9 mouse cellular contexts compared by ENCODE assay signal in the genomic region with DNA sequence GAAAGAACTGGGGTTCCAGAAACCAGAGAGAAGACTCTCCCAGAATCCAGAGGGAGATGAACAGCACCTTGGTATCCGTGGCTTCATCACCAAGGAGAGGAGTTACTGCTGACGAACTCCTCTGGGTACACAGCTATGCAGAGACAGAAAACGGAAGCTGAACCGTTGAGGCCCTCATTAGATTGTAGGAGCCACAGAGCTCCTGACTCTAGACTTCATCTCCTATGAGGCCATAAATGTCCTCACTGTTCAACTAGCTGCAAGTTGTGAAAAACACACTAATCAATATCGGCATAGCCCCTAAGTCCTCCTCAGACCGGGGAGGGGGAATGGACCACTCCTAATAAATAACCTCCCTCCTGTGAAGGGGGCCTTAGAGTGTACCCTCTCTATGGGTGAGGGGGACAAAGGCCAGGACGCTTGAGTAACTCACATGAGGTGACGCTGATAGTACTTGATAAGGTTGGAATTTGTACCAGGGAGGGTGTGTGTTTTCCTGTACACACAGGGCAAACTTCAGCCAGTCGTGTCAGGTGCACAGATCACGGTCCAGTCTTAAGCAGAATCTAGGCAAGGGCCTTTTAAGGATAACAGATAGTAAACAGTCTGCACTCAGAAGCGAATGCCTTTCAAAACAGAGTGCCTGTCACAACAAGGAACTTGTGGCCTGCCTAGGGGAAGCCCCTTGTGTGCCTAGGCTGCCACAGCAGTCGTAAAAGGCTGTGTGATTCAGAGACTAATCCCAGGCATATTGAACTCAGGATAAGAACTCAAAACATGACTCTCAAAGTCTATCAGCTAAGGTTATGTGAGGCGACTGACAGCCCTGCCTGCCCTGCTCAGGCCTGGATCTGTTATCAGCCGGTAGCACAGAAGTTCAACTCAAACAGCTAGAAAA.
DNase-seq lines count a peak whose midpoint lies in the region; ATAC-seq and TF ChIP-seq lines count a peak whose summit lies in the region.
"Had no signal": no experiment of that assay in that cellular context is flagged by ENCODE, and none has a peak within 500 bp of the region (broad histone marks: within the 10 kb centered on the region; RNA-seq: fewer than 3 reads in every experiment).

No protein-coding gene starts in this region.

- H3K36me3 ChIP-seq in intestine, postnatal 0 days (ENCODE audit: control insufficient read depth, insufficient read depth), result no peaks in the 10 kb centered on the region
- H3K36me3 ChIP-seq in midbrain, embryonic 13.5 days, result no peaks in the 10 kb centered on the region

- H3K27ac ChIP-seq in intestine, postnatal 0 days (ENCODE audit: low read depth, low read length), result peak overlapping the region; percentile 85
- no peak overlapping the region for H3K27ac ChIP-seq in midbrain, embryonic 13.5 days

- peak overlapping the region; percentile 21 for H3K4me2 ChIP-seq in intestine, postnatal 0 days (replicated peaks; ENCODE audit: low read depth)
- H3K4me2 ChIP-seq in midbrain, embryonic 13.5 days (replicated peaks), result no peak overlapping the region

- TF ChIP-seq CTCF in intestine, postnatal 0 days (IDR thresholded peaks at IDR 0.05; ENCODE audit: low read depth), result no peak

- H3K4me3 ChIP-seq in intestine, postnatal 0 days (ENCODE audit: low read depth, low read length), result no peak overlapping the region
- no peak overlapping the region for H3K4me3 ChIP-seq in midbrain, embryonic 13.5 days (replicated peaks)

- no peaks in the 10 kb centered on the region for H3K27me3 ChIP-seq in intestine, postnatal 0 days (replicated peaks; ENCODE audit: control insufficient read depth, insufficient read depth, low read length)
- H3K27me3 ChIP-seq in midbrain, embryonic 13.5 days, result no peaks in the 10 kb centered on the region

- 0 out of 2 replicates have a peak, but pooled peaks cover 5% of the 10 kb centered on the region for H3K4me1 ChIP-seq in intestine, postnatal 0 days (replicated peaks; ENCODE audit: control insufficient read depth, insufficient read depth, low read length)
- H3K4me1 ChIP-seq in midbrain, embryonic 13.5 days (replicated peaks), result no peaks in the 10 kb centered on the region

- WGBS in intestine, postnatal 0 days, result 23% methylated on average over 14 of the region's 14 CpGs
- 72% methylated on average over 14 of the region's 14 CpGs for WGBS in midbrain, embryonic 13.5 days

- H3K9ac ChIP-seq in intestine, postnatal 0 days (ENCODE audit: low read depth, low read length), result no peak overlapping the region
- H3K9ac ChIP-seq in midbrain, embryonic 13.5 days (replicated peaks), result no peak overlapping the region

- H3K9me3 ChIP-seq in intestine, postnatal 0 days (ENCODE audit: control insufficient read depth), result no peaks in the 10 kb centered on the region
- no peaks in the 10 kb centered on the region for H3K9me3 ChIP-seq in midbrain, embryonic 13.5 days

- peak; percentile 22 for DNase-seq in urinary bladder, postnatal 14 days (ENCODE audit: low spot score)
- DNase-seq in urinary bladder, postnatal 10 days (ENCODE audit: low spot score), result no peak
- no peak for DNase-seq in right cerebral cortex, adult 2 months (ENCODE audit: low spot score in 2 of 2)
- DNase-seq in layer of hippocampus, postnatal 10 days (ENCODE audit: low spot score in 2 of 2), result no peak
- DNase-seq in cerebellum, postnatal 10 days, result no peak

- ATAC-seq in intestine, postnatal 0 days, result peak; percentile 95
- peak; percentile 76 for ATAC-seq in megakaryocyte progenitor cell, adult 5-6 weeks (replicated peaks; ENCODE audit: poor library complexity)
- no peak for ATAC-seq in midbrain, embryonic 13.5 days
- ATAC-seq: forebrain, embryonic 14.5 days had no signal
